Mouse (Mus musculus): Measurements from ENCODE around the gene Serpinb9c. TPM values are rescaled to one million over a fixed set of nuclear protein-coding genes. Genes with fewer than 3 reads are reported as not detected.

Gene Serpinb9c
- not detected in 2 replicates for polyA plus RNA-seq (2012; rRNA removed)

DNA sequence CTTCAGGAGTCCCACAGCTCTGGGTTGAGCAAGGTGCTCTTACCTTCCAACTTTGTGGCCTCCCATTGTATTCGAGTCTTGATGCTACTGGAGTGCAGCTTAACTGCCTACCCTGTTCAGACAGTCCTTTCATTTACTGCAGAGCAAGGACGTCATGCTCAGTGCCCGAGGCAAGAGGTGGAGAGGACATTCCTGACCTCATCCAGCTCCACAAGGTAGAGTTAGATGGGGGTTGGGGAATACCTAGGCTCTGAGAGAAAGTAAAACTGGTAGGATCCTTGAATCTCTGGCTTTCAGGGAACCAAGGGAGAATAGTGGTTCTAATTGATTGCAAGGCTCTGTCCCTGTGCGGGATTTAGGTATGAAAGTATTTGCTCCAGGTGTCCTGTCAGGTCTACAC is at the start of gene Serpinb9c:
Serpinb9c (minus strand) TSS at position 101 of the 400 bp plus-strand sequence.

GRCm38 (mm10) chr13:33192659-33193058 is 33.1 kb upstream of the Serpinb9c start, which contains the start of gene Serpinb9d:
Gene Serpinb9d, plus strand, starts transcription at chr13:33192959.

Other genes starting within 250 kb of the Serpinb9c start
- gene Serpinb6b, start 194.5 kb downstream of the Serpinb9c start, polyA plus RNA-seq (2012; rRNA removed): 0.28 and 0.34 TPM in 2 replicates
- 0.34 and 0.55 TPM in 2 replicates for gene Serpinb9, start 156.5 kb downstream of the Serpinb9c start, polyA plus RNA-seq (2012; rRNA removed)
- 0.05 TPM in 1 of 2 replicates, not detected in the other for gene Serpinb9b, start 132.3 kb downstream of the Serpinb9c start, polyA plus RNA-seq (2012; rRNA removed)
- not detected in 2 replicates for gene Serpinb1b, start 81.2 kb downstream of the Serpinb9c start, polyA plus RNA-seq (2012; rRNA removed)
- gene Serpinb9d, start 33.2 kb upstream of the Serpinb9c start, polyA plus RNA-seq (2012; rRNA removed): not detected in 2 replicates
- gene Serpinb9e, start 89.9 kb upstream of the Serpinb9c start, polyA plus RNA-seq (2012; rRNA removed): not detected in 2 replicates
- not detected in 2 replicates for gene Serpinb9f, start 164.3 kb upstream of the Serpinb9c start, polyA plus RNA-seq (2012; rRNA removed)
- not detected in 2 replicates for gene Gm11397, start 236.0 kb upstream of the Serpinb9c start, polyA plus RNA-seq (2012; rRNA removed)